Mouse (Mus musculus) forebrain, embryonic 16.5 days (tissue): ENCODE data around the gene Mrvi1. TPM values are rescaled to one million over a fixed set of nuclear protein-coding genes. Genes with fewer than 3 reads are reported as not detected.
A peak's percentile ranks its signal among the peaks of the same experiment; 100 is the strongest.

Experiments
- ATAC-seq: fragments of 200-750 bp; cut with Nextera tagmentation; 2 replicates; pipeline ENCODE4 v1.8.0; 2017; ENCODE audit warnings: mild to moderate bottlenecking, moderate library complexity
- H3K27ac ChIP-seq: fragments of 300-500 bp; sonication (generic); 2 replicates; pipeline ENCODE4 v1.5.1; 2014; ENCODE audit warnings: low read length, control low read depth
- H3K27me3 ChIP-seq: fragments of 300-500 bp; sonication (generic); replicated peaks from 2 replicates; pipeline ENCODE4 v1.6.1; 2014; ENCODE audit warnings: low read length; ENCODE audit not compliant: control insufficient read depth, insufficient read depth
- H3K36me3 ChIP-seq: fragments of 300-500 bp; sonication (generic); 2 replicates; pipeline ENCODE4 v1.6.1; 2014; ENCODE audit not compliant: control insufficient read depth, insufficient read depth
- H3K4me1 ChIP-seq: fragments of 300-500 bp; sonication (generic); replicated peaks from 2 replicates; pipeline ENCODE4 v1.6.1; 2014; ENCODE audit warnings: low read length; ENCODE audit not compliant: control insufficient read depth, insufficient read depth
- H3K4me2 ChIP-seq: fragments of 300-500 bp; sonication (generic); 2 replicates; pipeline ENCODE4 v1.6.1; 2014; ENCODE audit warnings: mild to moderate bottlenecking, low read length, control low read depth
- H3K4me3 ChIP-seq: fragments of 300-500 bp; sonication (generic); replicated peaks from 2 replicates; pipeline ENCODE4 v1.5.1; 2014; ENCODE audit warnings: mild to moderate bottlenecking, low read length, control low read depth
- H3K9ac ChIP-seq: fragments of 300-500 bp; sonication (generic); replicated peaks from 2 replicates; pipeline ENCODE4 v1.6.1; 2014; ENCODE audit warnings: low read depth, low read length, control low read depth
- H3K9me3 ChIP-seq: fragments of 300-500 bp; sonication (generic); 2 replicates; pipeline ENCODE4 v1.6.1; 2016; ENCODE audit warnings: low read length; ENCODE audit not compliant: control insufficient read depth
- WGBS: fragments of 180-500 bp; shearing (Covaris S2); extraction: QIAGEN DNeasy Blood & Tissue Kit; methylation state at CpG from one replicate; pipeline ENCODE4 v1.1.7; 2014; 5-methylcytosine and 5-hydroxymethylcytosine counted together
- polyA plus RNA-seq: library from polyadenylated mRNA; unstranded; fragments of >200 nt; fragmentation: Nextera tagmentation; extraction: Ambion mirVana; gene quantifications from 2 replicates; pipeline ENCODE4 v1.2.1, GENCODE M21; 2015

The Mrvi1 gene
- polyA plus RNA-seq, 1 experiment from 2014 or later, result 0.60 TPM

DNA sequence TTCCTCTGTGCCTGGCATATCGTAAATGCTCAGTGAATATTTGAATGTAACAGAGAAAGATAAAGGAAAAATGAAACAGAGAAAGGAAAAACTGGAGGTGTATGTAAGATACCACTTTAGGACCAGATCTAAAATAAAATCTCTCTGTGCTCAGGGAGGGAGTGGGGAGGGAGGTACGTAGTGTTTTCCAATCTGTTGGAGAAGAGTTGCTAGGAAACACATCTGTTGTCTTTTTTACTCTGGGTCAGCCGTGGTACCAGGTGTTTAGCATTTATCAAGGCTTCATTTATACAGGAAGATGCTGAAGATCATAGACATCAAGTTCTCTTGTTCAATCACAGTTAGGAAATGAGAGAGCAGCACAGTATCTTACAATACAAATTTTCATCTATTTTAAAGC, 127.7 kb downstream of the Mrvi1 start:
- 57% methylated on average over 3 of the region's 3 CpGs for WGBS

DNA sequence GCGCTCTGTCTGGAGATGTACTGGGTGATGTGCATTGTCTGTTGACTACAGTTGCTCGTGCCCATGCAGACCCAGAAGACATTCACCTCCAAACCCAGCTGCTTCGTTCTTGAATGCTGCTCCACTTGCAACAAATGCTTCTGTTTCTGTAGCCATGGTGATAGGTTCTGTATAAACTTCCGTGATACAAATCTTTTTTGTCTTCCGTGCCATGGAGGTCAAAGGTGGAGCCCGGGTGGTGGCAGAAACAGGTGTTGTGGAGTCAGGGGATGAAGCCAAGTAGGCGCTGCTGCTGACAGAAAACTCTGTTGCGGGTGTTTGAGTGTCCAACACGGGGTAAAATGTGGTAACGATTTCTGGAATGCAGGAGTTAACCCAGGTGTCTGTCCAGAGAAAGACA, 128.7 kb downstream of the Mrvi1 start:
- Histone ChIP-seq H3K9ac (no peak overlapping the region), H3K27me3 (no peaks in the 10 kb centered on the region), H3K4me1 (peaks cover 11% of the 10 kb centered on the region), H3K36me3 (no peaks in the 10 kb centered on the region), H3K27ac (no peak overlapping the region), H3K4me3 (no peak overlapping the region), H3K9me3 (no peaks in the 10 kb centered on the region), H3K4me2 (no peak overlapping the region)
- 73% methylated on average over 10 of the region's 10 CpGs for WGBS
- ATAC-seq, result no peak

More for the DNA sequence above, 127.7 kb downstream of the Mrvi1 start:
- ATAC-seq, result no peak
- no peak overlapping the region for H3K27ac ChIP-seq
- no peaks in the 10 kb centered on the region for H3K27me3 ChIP-seq
- H3K9ac ChIP-seq, result no peak overlapping the region
- H3K4me1 ChIP-seq, result peaks cover 11% of the 10 kb centered on the region
- no peak overlapping the region for H3K4me2 ChIP-seq
- H3K4me3 ChIP-seq, result no peak overlapping the region
- H3K36me3 ChIP-seq, result no peaks in the 10 kb centered on the region
- H3K9me3 ChIP-seq, result no peaks in the 10 kb centered on the region

DNA sequence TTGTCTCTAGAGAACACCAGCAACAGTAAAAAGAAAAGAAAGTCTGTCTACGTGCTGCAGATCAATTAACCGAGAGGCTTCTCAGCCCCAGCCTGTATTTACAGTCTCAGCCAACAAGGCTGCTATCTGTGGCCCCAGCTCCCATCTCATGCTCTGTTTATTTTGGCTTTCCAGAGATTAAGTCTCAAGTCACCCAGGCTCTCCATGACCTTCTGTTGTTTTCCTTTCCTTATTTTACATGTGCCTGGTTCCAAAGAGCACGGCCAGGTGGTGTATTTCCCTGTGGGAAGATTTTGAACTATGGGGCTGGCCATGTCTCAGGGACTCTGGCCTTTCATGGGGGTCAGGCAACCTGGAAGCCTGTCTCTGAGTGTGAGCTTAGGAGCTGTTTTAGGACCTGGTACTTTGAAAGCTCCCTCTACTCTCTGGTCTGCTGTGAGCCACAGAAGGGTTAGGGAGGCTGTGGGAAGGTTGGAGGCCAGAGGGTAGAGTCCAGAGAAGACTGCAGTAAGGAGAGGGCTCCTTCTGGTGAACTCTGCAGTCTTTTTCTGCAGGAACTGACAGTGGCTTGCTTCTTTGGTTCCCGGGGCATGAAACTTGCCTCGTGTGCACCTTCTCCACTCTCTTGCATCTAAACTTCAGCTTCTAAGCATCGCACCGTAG, 130.6 kb downstream of the Mrvi1 start:
- Histone ChIP-seq H3K4me2 (no peak overlapping the region), H3K36me3 (no peaks in the 10 kb centered on the region), H3K9me3 (no peaks in the 10 kb centered on the region), H3K4me1 (peaks cover 11% of the 10 kb centered on the region), H3K27me3 (no peaks in the 10 kb centered on the region), H3K27ac (no peak overlapping the region), H3K4me3 (no peak overlapping the region), H3K9ac (no peak overlapping the region)
- WGBS, result 84% methylated on average over 7 of the region's 7 CpGs
- no peak for ATAC-seq

DNA sequence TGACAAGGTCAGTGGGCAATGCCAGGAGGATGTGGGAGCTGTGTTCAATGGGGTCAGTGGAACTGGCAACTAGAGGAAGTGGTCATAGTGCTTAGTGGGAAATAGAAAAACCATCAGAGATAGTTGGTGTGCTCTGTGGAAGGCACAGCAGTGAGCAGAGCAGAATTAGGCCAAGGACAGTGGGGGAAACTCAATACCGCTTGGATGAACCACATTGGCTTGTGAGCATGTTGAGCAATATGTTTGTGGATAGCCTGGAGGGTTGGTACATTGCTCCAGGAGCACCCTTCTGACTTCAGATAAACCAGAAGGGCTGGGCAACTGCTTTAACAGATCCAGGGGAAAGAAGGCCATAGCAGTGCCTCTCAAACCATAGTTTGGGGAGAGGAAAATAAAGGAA, 133.9 kb downstream of the Mrvi1 start:
- Histone ChIP-seq H3K36me3 (no peaks in the 10 kb centered on the region), H3K4me1 (peaks cover 3% of the 10 kb centered on the region), H3K4me3 (no peak overlapping the region), H3K27ac (no peak overlapping the region), H3K9ac (no peak overlapping the region), H3K9me3 (no peaks in the 10 kb centered on the region), H3K27me3 (no peaks in the 10 kb centered on the region), H3K4me2 (no peak overlapping the region)
- no peak for ATAC-seq
- 89% methylated on average over 1 of the region's 1 CpGs for WGBS

DNA sequence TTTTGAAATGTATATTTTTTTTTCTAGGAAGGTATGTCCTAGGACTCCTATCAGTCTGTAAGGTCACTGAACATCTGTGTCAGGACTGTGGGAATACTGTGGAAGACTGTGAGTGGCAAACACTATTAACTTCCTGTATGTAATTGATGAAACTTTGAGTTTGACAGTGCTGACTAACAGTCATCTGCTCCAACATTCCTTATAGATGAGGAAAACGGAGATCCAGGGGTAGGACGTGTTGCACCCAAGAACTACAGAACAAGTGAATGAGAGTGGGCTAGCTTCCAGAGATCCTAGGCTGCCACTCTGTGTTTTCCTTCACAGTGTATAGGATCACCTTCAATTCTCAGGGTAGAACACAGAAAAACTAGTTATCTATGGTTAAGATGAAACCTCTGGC, 134.9 kb downstream of the Mrvi1 start:
- no peaks in the 10 kb centered on the region for H3K27me3 ChIP-seq
- H3K4me3 ChIP-seq, result no peak overlapping the region
- no peak overlapping the region for H3K4me2 ChIP-seq
- no peak for ATAC-seq
- H3K9me3 ChIP-seq, result no peaks in the 10 kb centered on the region
- H3K4me1 ChIP-seq, result peaks cover 4% of the 10 kb centered on the region
- no peak overlapping the region for H3K27ac ChIP-seq
- H3K9ac ChIP-seq, result no peak overlapping the region
- 91% methylated on average over 2 of the region's 2 CpGs for WGBS
- H3K36me3 ChIP-seq, result no peaks in the 10 kb centered on the region

DNA sequence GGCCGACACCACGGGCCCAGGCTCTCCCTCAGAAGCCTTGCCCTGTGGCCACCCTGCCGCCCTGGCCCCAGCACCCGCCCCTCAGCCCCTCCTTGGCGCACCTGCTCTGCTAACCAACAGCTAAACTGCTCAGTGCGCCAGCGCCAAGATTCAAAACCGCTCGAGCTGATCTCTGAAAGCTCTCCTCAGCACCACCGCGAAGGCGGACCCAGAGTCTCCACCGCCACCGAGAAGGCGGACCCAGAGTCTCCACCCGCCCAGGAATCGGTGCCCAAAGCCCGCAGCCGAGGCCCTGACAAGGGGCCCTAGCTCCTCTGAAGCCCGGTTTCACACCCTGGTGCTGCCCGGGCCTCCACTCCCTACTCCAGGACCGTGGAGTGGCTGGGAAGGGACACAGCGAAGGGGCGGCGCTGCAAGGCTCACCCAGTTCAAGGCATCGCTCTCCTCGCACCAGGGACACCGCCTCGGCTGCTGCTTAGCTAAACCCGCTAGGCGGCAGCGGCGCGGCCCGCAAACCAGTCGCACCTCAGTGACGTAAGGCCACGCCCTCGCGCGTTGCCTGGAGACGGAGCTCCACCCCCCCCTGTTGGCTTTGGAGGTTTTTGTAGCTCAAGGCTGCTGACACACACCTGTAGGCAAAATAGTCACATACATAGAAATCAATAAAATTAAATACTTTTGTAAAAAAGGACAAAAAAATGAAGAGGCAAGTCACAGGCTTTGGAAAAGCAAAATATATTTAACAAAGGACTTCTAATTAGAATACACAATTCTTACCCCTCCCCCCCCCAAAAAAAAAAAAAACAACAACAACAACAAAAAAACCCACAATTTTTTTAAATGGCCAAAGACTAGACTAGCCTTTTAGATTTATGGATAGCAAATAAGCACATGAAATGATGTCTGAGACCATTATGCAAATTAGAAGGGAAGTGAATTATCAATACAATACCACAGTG, 138.1 kb downstream of the Mrvi1 start, which contains the start of gene Rnf141:
TSS of gene Rnf141 (minus strand) at position 542 of the 959 bp plus-strand sequence.
- no peaks in the 10 kb centered on the region for H3K36me3 ChIP-seq
- ATAC-seq, result peak; percentile 95
- peak within 1 kb of the TSS; percentile 81 for H3K4me3 ChIP-seq
- peaks cover 4% of the 10 kb centered on the region for H3K4me1 ChIP-seq
- H3K4me2 ChIP-seq, result peak within 1 kb of the TSS; percentile 74
- H3K27ac ChIP-seq, result peak within 1 kb of the TSS; percentile 88
- H3K27me3 ChIP-seq, result no peaks in the 10 kb centered on the region
- 0% methylated on average over 42 of the region's 42 CpGs for WGBS
- H3K9me3 ChIP-seq, result no peaks in the 10 kb centered on the region
- H3K9ac ChIP-seq, result peak within 1 kb of the TSS; percentile 74

DNA sequence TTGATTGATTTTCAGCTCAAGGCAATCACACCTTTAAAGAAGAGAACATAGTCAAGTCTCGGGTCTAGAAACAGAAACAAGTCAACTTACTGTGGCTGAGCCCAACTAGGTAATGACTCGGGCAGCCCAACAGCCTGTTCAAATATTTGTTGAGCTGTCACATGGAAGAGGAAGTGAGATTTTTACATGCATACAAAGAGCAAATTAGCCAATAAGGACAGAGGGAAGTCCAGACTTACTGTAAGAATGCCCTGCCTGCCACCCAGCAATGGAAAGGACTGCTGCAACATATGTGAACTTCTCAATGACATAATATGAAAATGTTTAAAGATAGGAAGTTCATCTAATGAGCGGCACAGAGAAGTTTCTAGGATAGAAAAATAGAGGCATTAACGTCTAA, 141.9 kb downstream of the Mrvi1 start:
- no peak for ATAC-seq
- no peaks in the 10 kb centered on the region for H3K9me3 ChIP-seq
- no peak overlapping the region for H3K9ac ChIP-seq
- WGBS, result 89% methylated on average over 4 of the region's 4 CpGs
- no peak overlapping the region for H3K4me2 ChIP-seq
- H3K27ac ChIP-seq, result no peak overlapping the region
- H3K4me1 ChIP-seq, result peaks cover 4% of the 10 kb centered on the region
- no peaks in the 10 kb centered on the region for H3K36me3 ChIP-seq
- no peaks in the 10 kb centered on the region for H3K27me3 ChIP-seq
- no peak overlapping the region for H3K4me3 ChIP-seq

DNA sequence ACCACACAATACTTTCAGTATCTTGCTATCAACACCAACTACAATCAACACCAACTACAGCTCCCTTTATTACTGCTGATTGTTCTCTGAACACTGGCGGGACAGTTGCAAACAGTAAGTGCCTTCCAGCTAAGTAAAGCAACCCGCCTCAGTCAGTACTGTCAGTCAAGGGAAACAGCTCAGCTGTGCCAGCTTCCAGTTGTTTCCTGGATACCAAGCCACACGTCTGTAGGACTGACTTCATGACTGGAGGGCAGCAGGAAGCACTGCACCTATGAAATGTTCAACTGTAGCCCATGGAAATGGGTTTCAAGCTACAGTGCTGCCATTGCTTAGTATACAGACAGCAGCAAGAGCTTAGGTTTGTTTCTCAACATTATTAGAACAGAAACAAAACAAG, 147.7 kb downstream of the Mrvi1 start:
- no peak overlapping the region for H3K27ac ChIP-seq
- H3K9me3 ChIP-seq, result no peaks in the 10 kb centered on the region
- H3K4me3 ChIP-seq, result no peak overlapping the region
- no peak overlapping the region for H3K4me2 ChIP-seq
- no peaks in the 10 kb centered on the region for H3K36me3 ChIP-seq
- H3K4me1 ChIP-seq, result no peaks in the 10 kb centered on the region
- no peaks in the 10 kb centered on the region for H3K27me3 ChIP-seq
- no peak overlapping the region for H3K9ac ChIP-seq
- WGBS, result 60% methylated on average over 3 of the region's 3 CpGs
- no peak for ATAC-seq

DNA sequence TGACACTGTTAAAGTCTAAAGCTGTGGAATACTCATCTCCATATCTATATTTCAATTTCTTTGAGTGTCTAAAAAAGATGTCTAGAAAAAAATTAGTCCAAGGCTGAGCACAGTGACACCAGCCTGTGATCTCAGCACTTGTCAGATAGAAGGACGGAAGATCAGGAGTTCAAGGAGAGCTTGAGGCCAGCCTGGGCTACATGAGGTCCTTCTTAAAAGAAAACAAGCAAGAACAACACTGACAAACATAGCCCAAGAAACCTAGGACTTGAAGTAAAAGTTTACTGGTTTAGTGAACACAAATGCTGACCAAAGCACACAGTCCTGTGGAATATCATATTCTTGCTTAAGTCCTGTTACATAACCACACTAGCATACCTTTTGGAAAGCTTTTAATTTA, 148.2 kb downstream of the Mrvi1 start:
- H3K27me3 ChIP-seq, result no peaks in the 10 kb centered on the region

More for the DNA sequence above, 148.2 kb downstream of the Mrvi1 start:
- Histone ChIP-seq H3K4me3 (no peak overlapping the region), H3K4me2 (no peak overlapping the region), H3K9ac (no peak overlapping the region), H3K4me1 (no peaks in the 10 kb centered on the region), H3K36me3 (no peaks in the 10 kb centered on the region), H3K27ac (no peak overlapping the region), H3K9me3 (no peaks in the 10 kb centered on the region)
- ATAC-seq, result no peak
- 100% methylated on average over 1 of the region's 1 CpGs for WGBS
